Mouse (Mus musculus): ENCODE data around the gene Prc1. TPM values are rescaled to one million over a fixed set of nuclear protein-coding genes. Genes with fewer than 3 reads are reported as not detected.

Gene Prc1
- total RNA-seq, 2 experiments from 2014 or later: 0.77 to 0.97 TPM

GRCm38 (mm10) chr7:80294764-80295648 is 756 bp downstream of the Prc1 start:
- no peak for DNase-seq (ENCODE audit: extremely low spot score in 1 of 2, low spot score in 2 of 2)
- no peak overlapping the region for H3K27ac ChIP-seq
- TF ChIP-seq CTCF (IDR thresholded peaks at IDR 0.05): no peak
- intact Hi-C loops (cut with DNase I): no loop called here
- H3K4me3 ChIP-seq: peak overlapping the region; percentile 65

DNA sequence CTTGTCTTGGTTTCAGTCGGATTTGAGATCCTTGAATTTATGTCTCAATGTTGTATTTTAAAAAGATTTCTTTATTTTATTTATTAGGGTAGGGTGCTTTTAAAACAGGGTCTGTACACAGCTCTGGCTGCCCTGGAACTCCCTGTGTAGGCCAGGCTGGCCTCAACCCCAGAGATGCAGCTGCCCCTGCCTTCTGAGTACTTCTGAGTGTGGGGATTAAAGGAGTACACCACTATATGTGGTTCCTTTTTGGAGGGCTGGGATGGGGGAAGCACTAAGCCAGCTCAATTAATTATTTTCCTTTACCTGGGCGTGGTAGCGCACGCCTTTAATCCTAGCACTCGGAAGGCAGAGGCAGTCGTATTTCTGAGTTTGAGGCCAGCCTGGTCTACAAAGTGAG is 2.2 kb downstream of the Prc1 start:
- no peak overlapping the region for H3K27ac ChIP-seq
- no peak for TF ChIP-seq CTCF (IDR thresholded peaks at IDR 0.05)
- DNase-seq (ENCODE audit: extremely low spot score in 1 of 2, low spot score in 2 of 2): no peak
- intact Hi-C loops (cut with DNase I): no loop called here
- H3K4me3 ChIP-seq: no peak overlapping the region

- intact Hi-C loops (cut with DNase I): no loop called here
- DNase-seq (ENCODE audit: extremely low spot score in 1 of 2, low spot score in 2 of 2): no peak
- no peak for TF ChIP-seq CTCF (IDR thresholded peaks at IDR 0.05)
- H3K4me3 ChIP-seq: no peak overlapping the region
- H3K27ac ChIP-seq: no peak overlapping the region
Observed at GRCm38 (mm10) chr7:80297041-80297440, 2.8 kb downstream of the Prc1 start.

- intact Hi-C loops (cut with DNase I): no loop called here
- Histone ChIP-seq H3K27ac (no peak overlapping the region), H3K4me3 (no peak overlapping the region)
- DNase-seq (ENCODE audit: extremely low spot score in 1 of 2, low spot score in 2 of 2): no peak
- no peak for TF ChIP-seq CTCF (IDR thresholded peaks at IDR 0.05)
Observed at GRCm38 (mm10) chr7:80298754-80299153, 4.5 kb downstream of the Prc1 start.

GRCm38 (mm10) chr7:80299568-80299967 is 5.3 kb downstream of the Prc1 start:
- no peak for DNase-seq (ENCODE audit: extremely low spot score in 1 of 2, low spot score in 2 of 2)
- no peak overlapping the region for H3K27ac ChIP-seq
- TF ChIP-seq CTCF (IDR thresholded peaks at IDR 0.05): no peak
- no peak overlapping the region for H3K4me3 ChIP-seq
- intact Hi-C loops (cut with DNase I): no loop called here

DNA sequence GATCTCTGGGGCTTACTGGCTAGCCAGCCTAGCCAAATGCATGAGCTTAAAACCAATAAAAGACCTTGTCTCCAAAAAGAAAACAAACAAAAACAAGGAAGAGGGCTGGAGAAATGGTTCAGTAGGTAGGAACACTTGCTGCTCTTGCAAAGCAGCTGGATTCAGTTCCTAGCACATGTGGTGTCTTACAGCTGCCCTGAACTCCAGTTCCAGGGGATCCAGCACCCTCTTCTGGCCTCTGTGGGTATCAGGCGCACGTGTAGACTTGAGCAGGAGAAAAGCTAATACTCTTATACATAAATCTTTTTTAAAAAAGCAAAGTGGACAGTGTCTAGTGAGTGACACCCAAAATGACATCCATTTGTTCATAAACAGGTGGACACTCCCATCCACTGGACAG is 7.3 kb downstream of the Prc1 start:
- no peak for TF ChIP-seq CTCF (IDR thresholded peaks at IDR 0.05)
- no peak for DNase-seq (ENCODE audit: extremely low spot score in 1 of 2, low spot score in 2 of 2)
- intact Hi-C loops (cut with DNase I): no loop called here
- H3K27ac ChIP-seq: no peak overlapping the region
- no peak overlapping the region for H3K4me3 ChIP-seq

DNA sequence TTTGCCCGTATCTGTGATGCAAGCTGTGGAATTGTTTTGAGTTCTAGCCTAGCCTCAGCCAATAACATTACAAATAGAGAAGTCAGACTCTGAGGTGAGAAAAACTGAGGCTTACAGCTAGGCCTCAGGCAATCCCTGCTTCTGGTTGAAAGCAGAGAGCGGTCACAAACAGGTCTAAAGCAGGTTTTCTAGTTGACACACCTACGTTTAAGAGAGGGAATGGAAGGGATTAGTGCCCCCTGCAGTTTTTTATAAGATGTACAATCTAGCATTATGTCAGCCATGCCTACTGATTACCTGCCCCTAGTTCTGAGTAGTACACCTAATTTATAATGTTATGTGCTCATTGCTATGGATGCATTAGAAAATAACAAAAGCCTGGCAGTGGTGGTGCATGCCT is 13.5 kb downstream of the Prc1 start:
- TF ChIP-seq CTCF (IDR thresholded peaks at IDR 0.05): no peak; the same call in 1 of the 2 replicates

DNA sequence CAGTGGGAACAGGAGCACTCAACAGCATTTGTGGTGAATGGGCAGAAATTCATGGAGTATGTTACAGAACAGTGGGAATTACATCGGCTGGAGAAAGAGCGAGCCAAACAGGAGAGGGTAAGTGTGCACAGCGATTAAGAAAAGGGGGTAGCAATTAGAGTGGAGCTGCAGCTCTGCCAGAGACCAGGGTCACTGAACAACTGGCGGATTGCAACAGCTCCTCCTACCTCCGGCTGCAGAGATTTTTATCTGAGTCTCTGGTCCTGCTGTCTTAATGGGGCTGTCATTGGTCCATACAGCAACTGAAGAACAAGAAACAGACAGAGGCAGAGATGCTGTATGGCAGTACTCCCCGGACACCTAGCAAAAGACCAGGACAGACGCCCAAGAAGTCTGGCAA is 16.5 kb downstream of the Prc1 start:
- no peak for TF ChIP-seq CTCF (IDR thresholded peaks at IDR 0.05)
- Histone ChIP-seq H3K27ac (no peak overlapping the region), H3K4me3 (no peak overlapping the region)
- DNase-seq (ENCODE audit: extremely low spot score in 1 of 2, low spot score in 2 of 2): no peak
- intact Hi-C loops (cut with DNase I): no loop called here

More for the DNA sequence above, 13.5 kb downstream of the Prc1 start:
- no peak for DNase-seq (ENCODE audit: extremely low spot score in 1 of 2, low spot score in 2 of 2)
- Histone ChIP-seq H3K27ac (no peak overlapping the region), H3K4me3 (no peak overlapping the region)
- intact Hi-C loops (cut with DNase I): no loop called here

- DNase-seq (ENCODE audit: extremely low spot score in 1 of 2, low spot score in 2 of 2): no peak
- Histone ChIP-seq H3K4me3 (no peak overlapping the region), H3K27ac (no peak overlapping the region)
- intact Hi-C loops (cut with DNase I): no loop called here
- no peak for TF ChIP-seq CTCF (IDR thresholded peaks at IDR 0.05)
Observed at GRCm38 (mm10) chr7:80315733-80316132, 21.5 kb downstream of the Prc1 start.

- intact Hi-C loops (cut with DNase I): no loop called here
- no peak overlapping the region for H3K4me3 ChIP-seq
- DNase-seq (ENCODE audit: extremely low spot score in 1 of 2, low spot score in 2 of 2): no peak
- no peak for TF ChIP-seq CTCF (IDR thresholded peaks at IDR 0.05)
- H3K27ac ChIP-seq: no peak overlapping the region
Observed at GRCm38 (mm10) chr7:80317439-80318115, 23.3 kb downstream of the Prc1 start.

DNA sequence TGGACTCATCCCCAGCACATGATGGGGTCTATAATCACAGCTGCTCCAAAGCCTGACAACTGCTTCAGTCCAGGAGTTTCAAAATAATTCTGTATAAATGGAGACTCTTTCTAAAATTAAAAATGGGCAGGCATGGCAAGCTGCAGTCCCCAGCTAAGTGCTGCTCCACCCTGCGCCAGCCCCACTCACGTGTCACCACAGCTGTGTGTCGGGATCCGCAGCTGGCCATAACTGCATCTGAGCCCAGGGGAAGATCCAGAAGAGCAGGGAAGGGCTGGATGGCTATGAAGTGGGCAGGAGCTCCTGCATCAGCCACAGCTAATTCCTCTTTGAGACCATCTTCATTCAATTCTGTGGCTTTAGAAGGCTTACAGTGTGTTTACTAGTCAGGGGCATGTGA is 24.4 kb downstream of the Prc1 start:
- Histone ChIP-seq H3K4me3 (no peak overlapping the region), H3K27ac (no peak overlapping the region)
- intact Hi-C loops (cut with DNase I): no loop called here
- no peak for TF ChIP-seq CTCF (IDR thresholded peaks at IDR 0.05)
- no peak for DNase-seq (ENCODE audit: extremely low spot score in 1 of 2, low spot score in 2 of 2)

- no peak for DNase-seq (ENCODE audit: extremely low spot score in 1 of 2, low spot score in 2 of 2)
- TF ChIP-seq CTCF (IDR thresholded peaks at IDR 0.05): no peak
- intact Hi-C loops (cut with DNase I): loop anchor here (5.0 kb wide), 1 partner anchor 178 kb away; no protein-coding TSS in a partner anchor
- Histone ChIP-seq H3K4me3 (no peak overlapping the region), H3K27ac (no peak overlapping the region)
Observed at GRCm38 (mm10) chr7:80319846-80320496, 25.7 kb downstream of the Prc1 start.
